Mouse (Mus musculus) urinary bladder, postnatal 0 days (tissue): ENCODE results near the gene BC030867. TPM values are rescaled to one million over a fixed set of nuclear protein-coding genes. Genes with fewer than 3 reads are reported as not detected.

ENCODE experiments used
- microRNA-seq: library from miRNA; unstranded; fragments of <30 nt; microRNA quantifications from one replicate; pipeline ENCODE4, GENCODE M21; 2016
- polyA plus RNA-seq: library from polyadenylated mRNA; unstranded; fragments of >200 nt; fragmentation: Nextera tagmentation; extraction: Ambion mirVana; gene quantifications from 2 replicates; pipeline ENCODE4 v1.2.1, GENCODE M21; 2015

The BC030867 gene
- 2.9 and 3.0 TPM in 2 replicates for polyA plus RNA-seq

GRCm38 (mm10) chr11:102248630-102249230 is at the start of gene BC030867:
TSS of gene BC030867 (plus strand) at chr11:102248882.

GRCm38 (mm10) chr11:102230006-102230741 is 18.5 kb upstream of the BC030867 start, which contains the start of gene Hdac5:
TSS of gene Hdac5 (minus strand) at chr11:102230166.

GRCm38 (mm10) chr11:102268520-102269244 is 20.0 kb downstream of the BC030867 start, which contains the start of gene Asb16:
TSS of gene Asb16 (plus strand) at chr11:102268743.

GRCm38 (mm10) chr11:102284501-102285094 is 35.9 kb downstream of the BC030867 start, which contains the start of gene Tmub2:
TSS of gene Tmub2 (plus strand) at chr11:102284931.

GRCm38 (mm10) chr11:102296491-102297472 is 48.1 kb downstream of the BC030867 start, which contains the start of gene Atxn7l3:
TSS of gene Atxn7l3 (minus strand) at chr11:102296631.

Small RNAs within 50 kb of the gene (microRNA-seq; reads per million reads assigned to microRNA genes)
- gene Mir8101: not detected

Other genes starting within 250 kb of the BC030867 start
- gene Mpp3, start 220.4 kb upstream of the BC030867 start, polyA plus RNA-seq: 0.78 and 1.0 TPM in 2 replicates
- gene Cd300lg, start 207.4 kb upstream of the BC030867 start, polyA plus RNA-seq: 1.5 and 1.9 TPM in 2 replicates
- 2.7 and 3.5 TPM in 2 replicates for gene Mpp2, start 160.4 kb upstream of the BC030867 start, polyA plus RNA-seq
- gene Ppy, start 147.6 kb upstream of the BC030867 start, polyA plus RNA-seq: not detected in 2 replicates
- not detected in 2 replicates for gene Pyy, start 141.1 kb upstream of the BC030867 start, polyA plus RNA-seq
- gene Nags, start 103.4 kb upstream of the BC030867 start, polyA plus RNA-seq: 0.08 TPM in 1 of 2 replicates, not detected in the other
- gene Tmem101, start 92.5 kb upstream of the BC030867 start, polyA plus RNA-seq: 14.0 and 15.3 TPM in 2 replicates
- 88.2 and 95.7 TPM in 2 replicates for gene Lsm12, start 63.6 kb upstream of the BC030867 start, polyA plus RNA-seq
- gene G6pc3, start 59.3 kb upstream of the BC030867 start, polyA plus RNA-seq: 29.1 and 30.1 TPM in 2 replicates
- gene Hdac5, start 18.7 kb upstream of the BC030867 start, polyA plus RNA-seq: 27.9 and 31.5 TPM in 2 replicates
- gene Asb16, start 19.9 kb downstream of the BC030867 start, polyA plus RNA-seq: not detected in 2 replicates
- 26.6 and 32.6 TPM in 2 replicates for gene Tmub2, start 36.0 kb downstream of the BC030867 start, polyA plus RNA-seq
- 7.1 and 7.5 TPM in 2 replicates for gene Atxn7l3, start 47.7 kb downstream of the BC030867 start, polyA plus RNA-seq
- 38.5 and 48.7 TPM in 2 replicates for gene Ubtf, start 70.9 kb downstream of the BC030867 start, polyA plus RNA-seq
- gene Slc4a1, start 117.3 kb downstream of the BC030867 start, polyA plus RNA-seq: 1.1 and 2.6 TPM in 2 replicates
- 1.00 and 1.1 TPM in 2 replicates for gene Rundc3a, start 144.5 kb downstream of the BC030867 start, polyA plus RNA-seq
- 129 and 150 TPM in 2 replicates for gene Slc25a39, start 159.1 kb downstream of the BC030867 start, polyA plus RNA-seq
- gene Grn, start 181.4 kb downstream of the BC030867 start, polyA plus RNA-seq: 269 and 325 TPM in 2 replicates
- 1.9 and 2.3 TPM in 2 replicates for gene Fam171a2, start 198.8 kb downstream of the BC030867 start, polyA plus RNA-seq
- gene Itga2b, start 221.2 kb downstream of the BC030867 start, polyA plus RNA-seq: 4.1 and 9.6 TPM in 2 replicates